Mouse (Mus musculus) MEL (cell line): ENCODE data around the gene Jmjd8. TPM values are rescaled to one million over a fixed set of nuclear protein-coding genes. Genes with fewer than 3 reads are reported as not detected.
A peak's percentile ranks its signal among the peaks of the same experiment; 100 is the strongest.

Experiments used
- DNase-seq: peaks from one replicate; pipeline ENCODE4 v3.0.0; 2011; ENCODE audit warnings: low read depth, low spot score
- H3K27ac ChIP-seq: 2 replicates; pipeline ENCODE4 v1.5.1; 2012; ENCODE audit warnings: low read depth, mild to moderate bottlenecking, control low read depth, low read length, moderate library complexity; ENCODE audit not compliant: control insufficient read depth
- H3K27me3 ChIP-seq, 2 experiments: fragments of 150-350 bp in 1 of 2; sonication (generic) in 1 of 2; 2 replicates each; pipeline ENCODE4 v1.6.1; 2012; ENCODE audit warnings: low read length in 2 of 2, mild to moderate bottlenecking in 2 of 2, improper control_type of control experiment in 1 of 2, moderate library complexity in 1 of 2; ENCODE audit not compliant: insufficient read depth in 2 of 2, control insufficient read depth in 1 of 2
- H3K36me3 ChIP-seq, 2 experiments: 2 replicates each; pipeline ENCODE4 v1.6.1; 2012 to 2014; ENCODE audit warnings: low read length in 2 of 2, improper control_type of control experiment in 1 of 2, inconsistent platforms in 1 of 2, mild to moderate bottlenecking in 1 of 2; ENCODE audit not compliant: insufficient read depth in 2 of 2, control insufficient read depth in 1 of 2
- H3K4me1 ChIP-seq, 2 experiments: fragments of 150-350 bp in 1 of 2; sonication (generic) in 1 of 2; 2 replicates each; pipeline ENCODE4 v1.6.1; 2012; ENCODE audit warnings: low read length in 2 of 2, improper control_type of control experiment in 1 of 2, mild to moderate bottlenecking in 1 of 2; ENCODE audit not compliant: insufficient read depth in 2 of 2, control insufficient read depth in 1 of 2
- H3K4me3 ChIP-seq, 2 experiments: fragments of 150-350 bp in 1 of 2; sonication (generic) in 1 of 2; 2 replicates each; pipeline ENCODE4 v1.5.1; 2012; ENCODE audit warnings: low read depth in 2 of 2, low read length in 2 of 2, mild to moderate bottlenecking in 2 of 2, moderate library complexity in 2 of 2, control low read depth in 1 of 2, improper control_type of control experiment in 1 of 2; ENCODE audit not compliant: control insufficient read depth in 1 of 2, insufficient read depth in 1 of 2
- H3K79me2 ChIP-seq: 2 replicates; pipeline ENCODE4 v1.6.1; 2012; ENCODE audit warnings: mild to moderate bottlenecking, low read length, moderate library complexity; ENCODE audit not compliant: control insufficient read depth, poor library complexity, insufficient read depth
- H3K9ac ChIP-seq: 2 replicates; pipeline ENCODE4 v1.6.1; 2012; ENCODE audit warnings: low read depth, mild to moderate bottlenecking, control low read depth, low read length, moderate library complexity; ENCODE audit not compliant: control insufficient read depth, poor library complexity, severe bottlenecking
- H3K9me3 ChIP-seq: fragments of 150-350 bp; sonication (generic); replicated peaks from 2 replicates; pipeline ENCODE4 v1.6.1; 2012; ENCODE audit warnings: mild to moderate bottlenecking, low read length, improper control_type of control experiment, moderate library complexity; ENCODE audit not compliant: insufficient read depth
- CHD1 ChIP-seq: IDR thresholded peaks from 2 replicates; pipeline ENCODE4 v1.6.1; 2012; ENCODE audit warnings: low read depth, mild to moderate bottlenecking, inconsistent platforms, low read length, improper control_type of control experiment
- CTCF ChIP-seq, 3 experiments: IDR thresholded peaks in 2 of 3; conservative IDR thresholded peaks in 1 of 3; 2 replicates each; pipeline ENCODE4 v1.5.1; 2011 to 2012; ENCODE audit warnings: low read length in 3 of 3, low read depth in 2 of 3, mild to moderate bottlenecking in 2 of 3, improper control_type of control experiment in 1 of 3, inconsistent platforms in 1 of 3, mixed read lengths in 1 of 3, moderate library complexity in 1 of 3; ENCODE audit not compliant: control insufficient read depth in 1 of 3, insufficient read depth in 1 of 3, poor library complexity in 1 of 3, severe bottlenecking in 1 of 3
- E2F4 ChIP-seq: IDR thresholded peaks from 2 replicates; pipeline ENCODE4 v1.6.1; 2011; ENCODE audit warnings: low read depth, low read length, improper control_type of control experiment, borderline replicate concordance
- ELF1 ChIP-seq: IDR thresholded peaks from 2 replicates; pipeline ENCODE4 v1.6.1; 2014; ENCODE audit warnings: low read depth, mild to moderate bottlenecking, inconsistent platforms, low read length, improper control_type of control experiment, moderate library complexity
- EP300 ChIP-seq, 2 experiments: IDR thresholded peaks; 2 replicates each; pipeline ENCODE4 v1.6.1; 2011; ENCODE audit warnings: improper control_type of control experiment in 2 of 2, low read length in 2 of 2, low read depth in 1 of 2, mild to moderate bottlenecking in 1 of 2
- ETS1 ChIP-seq: IDR thresholded peaks from 2 replicates; pipeline ENCODE4 v1.6.1; 2012; ENCODE audit warnings: low read depth, mild to moderate bottlenecking, inconsistent platforms, low read length, improper control_type of control experiment, moderate library complexity
- GABPA ChIP-seq: IDR thresholded peaks from 2 replicates; pipeline ENCODE4 v1.6.1; 2012; ENCODE audit warnings: low read depth, mild to moderate bottlenecking, inconsistent platforms, low read length, improper control_type of control experiment, moderate library complexity
- HCFC1 ChIP-seq: IDR thresholded peaks from 2 replicates; pipeline ENCODE4 v1.6.1; 2012; ENCODE audit warnings: low read depth, mild to moderate bottlenecking, inconsistent platforms, low read length, improper control_type of control experiment, moderate library complexity
- JUND ChIP-seq: IDR thresholded peaks from 2 replicates; pipeline ENCODE4 v1.6.1; 2011; ENCODE audit warnings: low read depth, mild to moderate bottlenecking, improper control_type of control experiment, low read length
- KAT2A ChIP-seq: conservative IDR thresholded peaks from 2 replicates; pipeline ENCODE4 v1.6.1; 2012; ENCODE audit warnings: low read depth, low read length, improper control_type of control experiment, inconsistent platforms
- MAZ ChIP-seq: IDR thresholded peaks from 2 replicates; pipeline ENCODE4 v1.6.1; 2012; ENCODE audit warnings: low read depth, mild to moderate bottlenecking, inconsistent platforms, low read length, improper control_type of control experiment
- MEF2A ChIP-seq: IDR thresholded peaks from 2 replicates; pipeline ENCODE4 v1.6.1; 2014; ENCODE audit warnings: low read depth, mild to moderate bottlenecking, inconsistent platforms, low read length, improper control_type of control experiment; ENCODE audit not compliant: poor library complexity, insufficient replicate concordance, severe bottlenecking; ENCODE audit errors: extremely low read depth
- MXI1 ChIP-seq: IDR thresholded peaks from 2 replicates; pipeline ENCODE4 v1.6.1; 2011; ENCODE audit warnings: mild to moderate bottlenecking, low read depth, low read length, improper control_type of control experiment
- MYC ChIP-seq: IDR thresholded peaks from 2 replicates; pipeline ENCODE4 v1.6.1; 2011; ENCODE audit warnings: low read depth, mild to moderate bottlenecking, low read length, improper control_type of control experiment, moderate library complexity
- NELFE ChIP-seq: IDR thresholded peaks from 2 replicates; pipeline ENCODE4 v1.6.1; 2011; ENCODE audit warnings: low read depth, low read length, improper control_type of control experiment
- NRF1 ChIP-seq: IDR thresholded peaks from 2 replicates; pipeline ENCODE4 v1.6.1; 2014; ENCODE audit warnings: low read depth, mild to moderate bottlenecking, inconsistent platforms, low read length, improper control_type of control experiment, moderate library complexity; ENCODE audit not compliant: poor library complexity, insufficient read depth, severe bottlenecking
- POLR2A ChIP-seq, 2 experiments: IDR thresholded peaks; 2 replicates each; pipeline ENCODE4 v1.6.1; 2011 to 2012; ENCODE audit warnings: low read length in 2 of 2, mild to moderate bottlenecking in 2 of 2, control low read depth in 1 of 2, improper control_type of control experiment in 1 of 2, low read depth in 1 of 2, moderate library complexity in 1 of 2; ENCODE audit not compliant: control insufficient read depth in 1 of 2, insufficient read depth in 1 of 2, poor library complexity in 1 of 2
- POLR2AphosphoS2 ChIP-seq: IDR thresholded peaks from 2 replicates; pipeline ENCODE4 v1.6.1; 2011; ENCODE audit warnings: low read length, improper control_type of control experiment
- POLR2AphosphoS5 ChIP-seq: IDR thresholded peaks from 2 replicates; pipeline ENCODE4 v1.6.1; 2012; ENCODE audit warnings: low read depth, borderline replicate concordance, mild to moderate bottlenecking, inconsistent platforms, low read length, moderate library complexity, mixed read lengths
- RCOR1 ChIP-seq: IDR thresholded peaks from 2 replicates; pipeline ENCODE4 v1.6.1; 2012; ENCODE audit warnings: low read depth, mild to moderate bottlenecking, inconsistent platforms, low read length, improper control_type of control experiment
- SIN3A ChIP-seq: IDR thresholded peaks from 2 replicates; pipeline ENCODE4 v1.6.1; 2012; ENCODE audit warnings: low read length, improper control_type of control experiment, inconsistent platforms
- TAL1 ChIP-seq: IDR thresholded peaks from 2 replicates; pipeline ENCODE4 v1.6.1; 2012; ENCODE audit warnings: mild to moderate bottlenecking, inconsistent platforms, low read length, moderate library complexity, mixed read lengths
- TBP ChIP-seq: IDR thresholded peaks from 2 replicates; pipeline ENCODE4 v1.8.0; 2011; ENCODE audit warnings: low read depth, low read length, improper control_type of control experiment
- TCF12 ChIP-seq: IDR thresholded peaks from 2 replicates; pipeline ENCODE4 v1.6.1; 2014; ENCODE audit warnings: low read depth, mild to moderate bottlenecking, inconsistent platforms, low read length, improper control_type of control experiment, moderate library complexity
- USF1 ChIP-seq: IDR thresholded peaks from 2 replicates; pipeline ENCODE4 v1.6.1; 2014; ENCODE audit warnings: low read depth, mild to moderate bottlenecking, inconsistent platforms, low read length, improper control_type of control experiment, moderate library complexity
- ZC3H11A ChIP-seq: IDR thresholded peaks from 2 replicates; pipeline ENCODE4 v1.6.1; 2012; ENCODE audit warnings: low read depth, mild to moderate bottlenecking, inconsistent platforms, low read length, improper control_type of control experiment
- ZKSCAN1 ChIP-seq: IDR thresholded peaks from 2 replicates; pipeline ENCODE4 v1.6.1; 2012; ENCODE audit warnings: low read depth, mild to moderate bottlenecking, inconsistent platforms, low read length, improper control_type of control experiment, moderate library complexity
- ZMIZ1 ChIP-seq: IDR thresholded peaks from 2 replicates; pipeline ENCODE4 v1.6.1; 2012; ENCODE audit warnings: low read depth, mild to moderate bottlenecking, inconsistent platforms, low read length, improper control_type of control experiment, moderate library complexity
- polyA plus RNA-seq, 2 experiments: library from polyadenylated mRNA; stranded (reverse) in 1 of 2; unstranded in 1 of 2; fragments of >175 nt in 1 of 2; fragments of >200 nt in 1 of 2; gene quantifications; 2 replicates each; pipeline versions ENCODE4 v1.2.1 to v1.2.4; 2012; ENCODE audit warnings: low replicate concordance in 2 of 2, low read depth in 1 of 2; ENCODE audit not compliant: insufficient read length in 2 of 2, insufficient read depth in 1 of 2, missing spikeins in 1 of 2
- total RNA-seq: library from RNA; depleted of rRNA; stranded (reverse); fragments of 300-350 nt; gene quantifications from 2 replicates; pipeline ENCODE4 v1.2.3, GENCODE M21; 2012

Gene Jmjd8
- total and polyA plus RNA-seq, 3 experiments: 12.9 to 23.9 TPM; not detected in 1

- TF ChIP-seq KAT2A (peak; percentile 75), NRF1 (no peak), ETS1 (no peak), ZC3H11A (no peak), SIN3A (peak; percentile 89), TCF12 (peak; percentile 83), JUND (no peak), MYC (peak; percentile 77), POLR2AphosphoS2 (peak; percentile 76), HCFC1 (peak; percentile 96), TAL1 (no peak), RCOR1 (no peak; the same call in 1 of the 2 replicates), POLR2AphosphoS5 (no peak), USF1 (no peak; the same call in 1 of the 2 replicates), ZKSCAN1 (no peak), TBP (peak; percentile 97), ZMIZ1 (peak; percentile 68; the same call in 1 of the 2 replicates), MEF2A (no peak), GABPA (no peak), NELFE (peak; percentile 85), E2F4 (no peak), EP300 (IDR thresholded peaks at IDR 0.05; ENCODE audit: low read depth in 1 of 2, low read length in 2 of 2) (no peak), ELF1 (peak; percentile 88), POLR2A (IDR thresholded peaks at IDR 0.05; ENCODE audit: control insufficient read depth in 1 of 2, insufficient read depth in 1 of 2, low read depth in 1 of 2, low read length in 2 of 2, poor library complexity in 1 of 2) (peak in 1 of 2 experiments; percentile 93; a peak in 2 of 4 replicates), CTCF (IDR thresholded peaks at IDR 0.05 in 2 of 3, conservative IDR thresholded peaks at IDR 0.05 in 1 of 3; ENCODE audit: control insufficient read depth in 1 of 3, insufficient read depth in 1 of 3, low read depth in 2 of 3, low read length in 3 of 3, poor library complexity in 1 of 3, severe bottlenecking in 1 of 3) (no peak), MAZ (peak; percentile 27; the same call in 1 of the 2 replicates), CHD1 (no peak), MXI1 (no peak; the same call in 1 of the 2 replicates)
- Histone ChIP-seq H3K36me3 (peaks cover 0 to 6% of the 10 kb centered on the region in 2 experiments; a peak in 2 of 4 replicates), H3K27me3 (no peaks in the 10 kb centered on the region; a peak in 1 of 4 replicates), H3K4me3 (peak within 1 kb of the TSS; percentile 73 to 89), H3K4me1 (peaks cover 0 to 18% of the 10 kb centered on the region in 2 experiments; a peak in 2 of 4 replicates), H3K9ac (peak within 1 kb of the TSS; percentile 72), H3K27ac (peak within 1 kb of the TSS; percentile 50), H3K79me2 (peaks cover 26% of the 10 kb centered on the region), H3K9me3 (no peaks in the 10 kb centered on the region)
- peak; percentile 96 for DNase-seq
Measured at GRCm38 (mm10) chr17:25823452-25823851, 5.2 kb upstream of the Jmjd8 start, which contains the start of gene Wdr24. Gene Wdr24, plus strand, starts transcription at chr17:25823627.
